Mouse (Mus musculus) megakaryocyte progenitor cell, adult 5-6 weeks (primary cell): ENCODE measurements around the gene Vmn1r80. TPM values are rescaled to one million over a fixed set of nuclear protein-coding genes. Genes with fewer than 3 reads are reported as not detected.
"Not testable (repeated sequence)": the region's sequence is repeated elsewhere in the genome, so short reads cannot be mapped to it uniquely, and the experiment has no call there.

Source experiments
- ATAC-seq: replicated peaks from 2 replicates; pipeline ENCODE4 v1.8.0; 2016; ENCODE audit warnings: mild to moderate bottlenecking, moderate TSS enrichment, inconsistent platforms; ENCODE audit not compliant: poor library complexity
- total RNA-seq, 2 experiments: library from RNA; stranded (forward) in 1 of 2; stranded (reverse) in 1 of 2; fragments of 157-497, 149-512 nt in 1 of 2; fragments of 200-1000 nt in 1 of 2; gene quantifications; 2 replicates each; pipeline versions ENCODE4 v1.2.3 to v1.2.4; 2015 to 2017

Gene Vmn1r80
- total RNA-seq (2015) (not detected in 2 replicates), total RNA-seq (2017) (not detected in 2 replicates)

DNA sequence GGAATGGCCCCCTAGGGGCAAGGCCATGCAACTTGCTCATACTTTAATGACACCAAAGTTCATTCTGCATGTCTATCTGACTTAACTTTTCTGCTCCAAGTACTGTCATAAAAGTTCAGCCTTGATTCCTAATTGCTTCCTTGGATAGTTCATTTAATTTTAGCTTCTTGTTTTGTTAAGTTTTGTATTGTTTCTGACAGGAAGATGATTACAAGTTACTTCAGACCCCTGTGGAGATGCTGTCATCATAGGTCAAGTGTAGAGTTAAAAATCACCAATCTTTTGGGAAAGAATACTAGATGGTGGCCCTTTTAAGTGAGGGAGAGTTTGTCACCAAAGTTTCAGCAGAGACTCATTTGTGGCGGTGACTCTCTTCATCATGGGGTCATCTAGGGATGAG lies at the start of gene Vmn1r80:
Gene Vmn1r80 (plus strand): TSS at position 301 of the 400 bp plus-strand sequence.
- no peak for ATAC-seq

DNA sequence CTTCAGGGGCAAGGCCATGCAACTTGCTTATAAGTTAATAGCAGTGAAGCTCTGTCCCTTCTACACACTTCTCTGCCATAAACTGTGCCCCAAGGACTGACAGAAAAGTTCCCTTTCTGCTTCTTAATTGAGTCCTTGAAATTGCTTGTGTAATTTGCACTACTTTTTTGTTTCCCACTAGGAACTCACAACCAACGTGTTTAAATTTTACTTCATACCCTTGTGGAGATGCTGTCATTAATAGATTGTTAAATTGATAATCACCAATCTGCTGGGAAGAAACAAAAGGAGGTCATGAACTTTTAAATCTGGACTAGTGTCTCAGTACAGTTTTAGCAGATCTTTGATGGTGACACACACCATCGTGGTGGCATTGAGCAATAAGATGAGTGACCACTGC lies 39.1 kb upstream of the Vmn1r80 start, which contains the start of gene Vmn1r78:
Gene Vmn1r78 (plus strand): TSS at position 301 of the 400 bp plus-strand sequence.
- ATAC-seq, result no peak

DNA sequence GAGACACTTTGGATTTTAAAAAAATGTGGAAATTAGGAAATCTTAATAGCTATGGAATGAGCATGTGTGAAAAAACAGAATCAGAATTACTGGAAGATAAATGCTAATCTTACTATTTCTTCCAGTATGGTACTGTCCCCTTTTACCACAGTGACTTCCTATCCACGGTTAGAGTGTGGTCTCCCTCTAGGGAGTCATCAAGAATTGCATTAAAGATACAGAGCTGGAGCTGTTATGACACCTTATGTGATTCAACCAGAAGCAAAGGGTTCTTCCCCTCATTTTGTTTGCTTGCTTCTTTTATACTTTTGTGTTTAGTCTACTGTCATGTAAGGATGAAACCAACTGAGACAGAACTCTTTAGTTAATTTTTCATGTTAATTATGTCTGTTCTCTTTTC lies 32.6 kb upstream of the Vmn1r80 start:
- ATAC-seq, result not testable (repeated sequence)

DNA sequence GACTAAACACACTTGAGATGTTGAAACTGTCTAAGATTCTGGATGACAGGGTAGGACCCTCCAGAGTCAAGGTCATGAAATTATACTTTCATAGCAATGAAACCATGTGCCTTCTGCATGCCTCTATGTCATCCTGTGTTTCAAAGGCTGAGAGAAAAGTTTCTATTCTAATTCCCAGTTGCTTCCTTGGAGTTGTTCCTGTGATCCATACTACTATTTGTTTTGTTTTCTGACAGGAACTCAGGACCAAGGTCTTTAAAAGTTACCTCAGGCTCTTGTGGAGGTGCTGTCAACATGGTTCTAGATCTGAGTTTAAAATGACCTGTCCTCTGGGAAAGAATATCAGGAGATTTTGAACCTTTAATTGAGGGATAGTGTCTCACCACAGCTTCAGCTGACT lies 18.1 kb upstream of the Vmn1r80 start, which contains the start of gene Vmn1r79:
Gene Vmn1r79 (plus strand): TSS at position 301 of the 400 bp plus-strand sequence.
- ATAC-seq, result not testable (repeated sequence)

DNA sequence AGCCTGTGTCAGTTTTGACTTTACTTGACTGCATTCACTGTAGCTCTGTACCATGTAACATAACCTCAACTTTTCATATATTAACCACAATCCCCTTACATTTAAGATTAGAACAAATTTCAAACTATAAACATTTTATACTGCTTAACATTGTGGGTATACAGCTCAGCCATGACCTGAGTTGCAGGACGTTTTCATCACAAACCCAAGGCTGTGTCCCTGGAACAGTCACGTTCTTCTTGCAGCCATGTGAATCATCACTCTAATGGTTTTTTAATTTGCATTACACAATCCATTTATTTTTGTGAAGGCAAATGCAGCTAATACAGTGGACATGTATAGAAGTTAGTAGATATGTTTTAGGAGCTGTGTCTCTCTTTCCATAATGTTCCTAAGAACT lies 16.2 kb upstream of the Vmn1r80 start:
- ATAC-seq, result not testable (repeated sequence)

DNA sequence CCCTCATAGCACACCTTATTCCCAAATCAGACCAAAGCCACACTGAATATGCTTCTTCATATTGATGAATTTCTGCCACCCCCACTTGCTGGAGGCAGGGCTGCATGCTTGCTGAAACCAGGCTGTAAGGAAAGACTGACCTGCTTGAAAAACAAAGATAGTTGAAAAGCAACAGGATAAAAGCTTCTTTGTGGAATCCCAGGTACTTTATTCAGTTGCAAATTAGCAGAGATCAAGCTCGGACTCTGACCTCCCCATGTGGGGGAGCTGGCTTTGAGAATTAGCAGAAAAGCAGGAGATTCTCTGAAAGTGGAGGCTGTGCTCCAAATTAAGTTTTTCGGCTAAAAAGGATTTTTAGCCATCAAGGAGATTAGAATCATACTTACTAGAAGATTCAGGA lies 15.1 kb downstream of the Vmn1r80 start:
- ATAC-seq, result no peak

Other genes with a start within 250 kb of the Vmn1r80 start
- not detected in 2 replicates for gene Vmn1r77, start 152.5 kb upstream of the Vmn1r80 start, total RNA-seq (2015)
- gene Vmn1r77, start 152.5 kb upstream of the Vmn1r80 start, total RNA-seq (2017), result not detected in 2 replicates
- not detected in 2 replicates for gene Vmn1r78, start 39.0 kb upstream of the Vmn1r80 start, total RNA-seq (2015)
- gene Vmn1r78, start 39.0 kb upstream of the Vmn1r80 start, total RNA-seq (2017), result not detected in 2 replicates
- gene Vmn1r79, start 18.0 kb upstream of the Vmn1r80 start, total RNA-seq (2015), result not detected in 2 replicates
- not detected in 2 replicates for gene Vmn1r79, start 18.0 kb upstream of the Vmn1r80 start, total RNA-seq (2017)
- gene Vmn1r81, start 79.0 kb downstream of the Vmn1r80 start, total RNA-seq (2015), result 0.02 TPM in 1 of 2 replicates, not detected in the other
- not detected in 2 replicates for gene Vmn1r81, start 79.0 kb downstream of the Vmn1r80 start, total RNA-seq (2017)
- not detected in 2 replicates for gene Vmn1r82, start 111.1 kb downstream of the Vmn1r80 start, total RNA-seq (2015)
- not detected in 2 replicates for gene Vmn1r82, start 111.1 kb downstream of the Vmn1r80 start, total RNA-seq (2017)
- gene Vmn1r83, start 140.2 kb downstream of the Vmn1r80 start, total RNA-seq (2015), result not detected in 2 replicates
- not detected in 2 replicates for gene Vmn1r83, start 140.2 kb downstream of the Vmn1r80 start, total RNA-seq (2017)
- not detected in 2 replicates for gene Vmn1r84, start 180.0 kb downstream of the Vmn1r80 start, total RNA-seq (2015)
- gene Vmn1r84, start 180.0 kb downstream of the Vmn1r80 start, total RNA-seq (2017), result not detected in 2 replicates
- 0.44 and 0.57 TPM in 2 replicates for gene Zfp551, start 233.5 kb downstream of the Vmn1r80 start, total RNA-seq (2015)
- 1.9 and 2.0 TPM in 2 replicates for gene Zfp551, start 233.5 kb downstream of the Vmn1r80 start, total RNA-seq (2017)